Mouse (Mus musculus): ENCODE data around the gene 4930404N11Rik. TPM values are rescaled to one million over a fixed set of nuclear protein-coding genes. Genes with fewer than 3 reads are reported as not detected.

4930404N11Rik gene
- 0.71 and 0.94 TPM in 2 replicates for polyA plus RNA-seq (2015; fragmentation: Nextera tagmentation; extraction: Ambion mirVana)

DNA sequence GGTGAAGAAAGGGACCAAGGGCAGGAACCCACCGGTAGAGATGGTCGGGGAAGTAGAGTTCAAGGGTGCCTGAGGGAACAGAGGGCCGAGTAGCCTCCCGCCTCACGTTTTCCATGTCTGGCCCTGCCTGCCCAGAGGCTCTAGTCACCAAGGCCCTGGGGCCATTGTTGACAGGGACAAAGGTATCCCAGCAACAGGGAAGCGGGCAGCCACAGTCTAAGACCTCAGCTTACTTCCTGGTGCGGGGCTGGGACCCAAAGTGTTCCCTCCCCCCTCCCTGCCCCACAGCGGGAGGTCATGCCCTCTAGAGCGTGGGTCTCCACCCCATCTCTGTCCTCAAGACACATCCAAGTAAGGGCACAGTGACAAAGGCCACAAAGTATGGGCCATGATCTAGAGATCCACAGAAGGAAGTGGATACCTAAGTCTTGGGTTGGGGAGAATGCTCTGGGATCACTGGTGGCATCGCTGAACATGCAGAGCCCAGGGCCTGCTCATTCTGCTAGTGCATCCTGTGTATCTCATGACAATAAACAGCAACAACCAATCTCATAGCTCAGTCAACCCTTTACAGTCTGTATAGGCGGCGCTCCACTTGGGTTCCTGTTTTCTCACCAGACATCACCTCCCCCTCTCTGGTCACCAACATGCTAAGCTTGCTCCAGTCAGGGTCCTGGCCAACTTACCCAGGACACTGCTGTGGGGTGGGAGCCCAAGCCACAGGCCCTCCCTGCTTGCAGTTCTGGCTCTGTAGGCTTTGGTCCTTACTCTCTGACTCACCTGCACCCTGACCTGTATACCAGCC is at the start of gene 4930404N11Rik:
4930404N11Rik (minus strand) TSS at position 145 of the 805 bp plus-strand sequence.
- DNase-seq = peak; percentile 44

DNA sequence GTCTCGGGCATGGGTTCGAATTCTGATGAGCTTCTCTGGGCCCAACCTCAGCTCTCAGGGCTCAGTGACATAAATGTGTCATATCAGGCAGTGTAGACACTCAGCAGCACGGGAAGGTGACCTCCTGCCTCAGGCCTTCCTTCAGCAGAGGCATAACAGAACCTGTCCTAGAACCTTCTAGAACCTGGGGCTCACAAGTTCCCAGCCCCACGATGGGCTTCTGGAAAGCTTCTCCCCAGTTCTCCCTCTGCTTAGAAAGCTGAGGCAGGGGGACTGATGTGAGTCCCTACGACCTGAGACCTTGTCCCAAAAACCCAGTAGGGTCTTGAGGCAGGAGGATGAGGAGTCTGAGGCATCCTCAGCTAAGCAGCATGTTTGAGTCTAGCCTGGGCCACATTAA is 49.5 kb upstream of the 4930404N11Rik start:
- 75% methylated on average over 5 of the region's 5 CpGs for WGBS (ENCODE audit: insufficient replicate concordance)
- DNase-seq = no peak
- Histone ChIP-seq H3K4me1 (ENCODE audit: insufficient read depth) (peaks cover 67% of the 10 kb centered on the region), H3K9ac (replicated peaks) (no peak overlapping the region), H3K27me3 (ENCODE audit: insufficient read depth, low read length) (no peaks in the 10 kb centered on the region), H3K9me3 (ENCODE audit: low read length) (no peaks in the 10 kb centered on the region), H3K4me3 (ENCODE audit: low read depth, low read length) (no peak overlapping the region), H3K36me3 (replicated peaks; ENCODE audit: insufficient read depth, low read length) (peaks cover 2% of the 10 kb centered on the region; the same call in 1 of the 2 replicates), H3K4me2 (ENCODE audit: low read depth, low read length) (no peak overlapping the region; the same call in 1 of the 2 replicates), H3K27ac (ENCODE audit: low read depth) (peak overlapping the region; percentile 82)
- TF ChIP-seq EP300 (IDR thresholded peaks at IDR 0.05; ENCODE audit: low read depth) = no peak
- no peak for TF ChIP-seq CTCF (IDR thresholded peaks at IDR 0.05; ENCODE audit: low read depth)
- ATAC-seq = no peak

More for the DNA sequence above, at the start of gene 4930404N11Rik:
- no peak for ATAC-seq
- 37% methylated on average over 12 of the region's 12 CpGs for WGBS (ENCODE audit: insufficient replicate concordance)
- H3K4me3 ChIP-seq (ENCODE audit: low read depth, low read length) = no peak within 1 kb of the TSS
- H3K27ac ChIP-seq (ENCODE audit: low read depth) = peak within 1 kb of the TSS; percentile 50; the same call in 1 of the 2 replicates
- peaks cover 47% of the 10 kb centered on the region for H3K4me1 ChIP-seq (ENCODE audit: insufficient read depth)
- TF ChIP-seq EP300 (IDR thresholded peaks at IDR 0.05; ENCODE audit: low read depth) = no peak
- no peak for TF ChIP-seq CTCF (IDR thresholded peaks at IDR 0.05; ENCODE audit: low read depth)
- no peaks in the 10 kb centered on the region for H3K9me3 ChIP-seq (ENCODE audit: low read length)
- peaks cover 79% of the 10 kb centered on the region for H3K36me3 ChIP-seq (replicated peaks; ENCODE audit: insufficient read depth, low read length)
- no peak within 1 kb of the TSS for H3K9ac ChIP-seq (replicated peaks)
- no peaks in the 10 kb centered on the region for H3K27me3 ChIP-seq (ENCODE audit: insufficient read depth, low read length)
- H3K4me2 ChIP-seq (ENCODE audit: low read depth, low read length) = no peak within 1 kb of the TSS

DNA sequence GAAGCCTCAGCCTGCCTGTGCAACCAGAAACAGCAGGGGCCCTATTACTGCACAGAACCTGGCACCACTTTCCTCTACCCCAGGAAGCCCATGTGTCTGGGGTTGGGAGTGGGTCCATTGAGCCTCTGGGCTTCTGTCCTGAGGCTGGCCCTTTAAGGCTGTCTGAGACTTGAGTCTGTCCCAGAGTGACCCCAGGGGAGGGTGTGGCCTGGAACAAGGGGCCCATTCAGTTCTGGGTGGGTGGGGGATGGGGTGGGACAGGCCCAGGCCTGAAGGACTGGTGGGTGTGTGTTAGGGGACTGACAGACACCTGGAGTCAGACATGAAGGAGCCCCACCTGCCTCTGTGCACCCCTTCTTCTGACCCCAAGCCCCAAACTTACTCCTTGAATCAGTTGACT is 49.1 kb upstream of the 4930404N11Rik start:
- H3K9ac ChIP-seq (replicated peaks) = peak overlapping the region; percentile 58; the same call in 1 of the 2 replicates
- DNase-seq (no peak), ATAC-seq (no peak)
- no peaks in the 10 kb centered on the region for H3K9me3 ChIP-seq (ENCODE audit: low read length)
- no peaks in the 10 kb centered on the region for H3K27me3 ChIP-seq (ENCODE audit: insufficient read depth, low read length)
- peak overlapping the region; percentile 65 for H3K4me2 ChIP-seq (ENCODE audit: low read depth, low read length)
- peaks cover 2% of the 10 kb centered on the region; the same call in 1 of the 2 replicates for H3K36me3 ChIP-seq (replicated peaks; ENCODE audit: insufficient read depth, low read length)
- peak overlapping the region; percentile 82 for H3K27ac ChIP-seq (ENCODE audit: low read depth)
- TF ChIP-seq CTCF (IDR thresholded peaks at IDR 0.05; ENCODE audit: low read depth) = no peak
- TF ChIP-seq EP300 (IDR thresholded peaks at IDR 0.05; ENCODE audit: low read depth) = no peak
- H3K4me3 ChIP-seq (ENCODE audit: low read depth, low read length) = 0 out of 2 replicates have a peak overlapping the region, but pooled peaks have one; percentile 31
- peaks cover 70% of the 10 kb centered on the region for H3K4me1 ChIP-seq (ENCODE audit: insufficient read depth)

DNA sequence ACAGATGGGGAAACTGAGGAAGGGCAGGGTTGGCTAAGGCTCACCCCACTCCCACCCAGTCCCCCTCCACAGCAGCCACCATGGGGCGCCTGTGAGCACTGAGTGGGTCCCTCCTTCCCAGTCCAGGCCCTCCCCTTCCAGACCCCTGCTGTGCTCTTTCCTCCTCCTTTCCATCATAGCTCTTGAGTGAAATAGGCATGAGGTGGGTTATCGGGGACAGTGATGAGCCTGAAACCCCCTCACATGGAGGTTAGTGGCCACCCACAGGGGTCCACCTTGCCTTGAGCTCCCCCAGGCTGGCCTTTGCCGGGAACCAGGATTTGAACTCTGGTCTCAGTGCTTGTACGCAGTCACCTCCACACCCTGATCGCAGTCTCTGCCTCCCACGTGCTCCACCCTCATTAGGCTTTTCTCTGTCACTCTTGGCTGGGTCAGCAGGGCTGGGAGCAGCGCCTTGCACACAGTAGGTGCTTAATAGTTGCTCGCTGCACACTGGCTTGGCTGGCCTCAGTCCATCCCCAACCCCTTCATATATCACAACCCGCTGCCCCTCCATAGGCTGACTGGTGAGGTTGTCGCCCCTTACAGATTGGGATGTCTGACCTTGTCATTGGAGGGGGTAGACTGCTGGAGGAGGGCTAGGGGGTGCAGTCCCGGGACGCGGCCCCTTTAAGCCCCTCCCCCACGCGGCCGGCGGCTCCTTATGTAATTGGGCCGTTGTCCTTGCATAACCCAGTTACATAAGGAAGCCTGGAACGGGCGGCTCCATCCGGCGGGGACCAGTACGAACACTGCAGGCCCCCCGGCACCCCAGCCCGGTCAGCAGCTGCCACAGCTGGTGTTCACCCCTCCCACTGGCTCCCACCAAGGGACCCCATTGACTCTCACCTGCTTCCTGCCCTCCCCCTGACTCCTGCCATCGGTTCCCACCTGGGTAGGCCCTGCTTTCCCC is 48.0 kb upstream of the 4930404N11Rik start:
- Histone ChIP-seq H3K27me3 (ENCODE audit: insufficient read depth, low read length) (peaks cover under 1% of the 10 kb centered on the region; the same call in 1 of the 2 replicates), H3K4me2 (ENCODE audit: low read depth, low read length) (peak overlapping the region; percentile 65), H3K9me3 (ENCODE audit: low read length) (no peaks in the 10 kb centered on the region), H3K4me1 (ENCODE audit: insufficient read depth) (peaks cover 75% of the 10 kb centered on the region), H3K9ac (replicated peaks) (peak overlapping the region; percentile 58), H3K27ac (ENCODE audit: low read depth) (peak overlapping the region; percentile 82), H3K4me3 (ENCODE audit: low read depth, low read length) (peak overlapping the region; percentile 31), H3K36me3 (replicated peaks; ENCODE audit: insufficient read depth, low read length) (no peaks in the 10 kb centered on the region; the same call in 1 of the 2 replicates)
- peak; percentile 40 for ATAC-seq
- peak; percentile 79 for DNase-seq
- TF ChIP-seq CTCF (IDR thresholded peaks at IDR 0.05; ENCODE audit: low read depth) = 0 out of 2 replicates have a peak, but pooled peaks have one; percentile 4
- TF ChIP-seq EP300 (IDR thresholded peaks at IDR 0.05; ENCODE audit: low read depth) = peak; percentile 78
- WGBS (ENCODE audit: insufficient replicate concordance) = 25% methylated on average over 26 of the region's 26 CpGs

DNA sequence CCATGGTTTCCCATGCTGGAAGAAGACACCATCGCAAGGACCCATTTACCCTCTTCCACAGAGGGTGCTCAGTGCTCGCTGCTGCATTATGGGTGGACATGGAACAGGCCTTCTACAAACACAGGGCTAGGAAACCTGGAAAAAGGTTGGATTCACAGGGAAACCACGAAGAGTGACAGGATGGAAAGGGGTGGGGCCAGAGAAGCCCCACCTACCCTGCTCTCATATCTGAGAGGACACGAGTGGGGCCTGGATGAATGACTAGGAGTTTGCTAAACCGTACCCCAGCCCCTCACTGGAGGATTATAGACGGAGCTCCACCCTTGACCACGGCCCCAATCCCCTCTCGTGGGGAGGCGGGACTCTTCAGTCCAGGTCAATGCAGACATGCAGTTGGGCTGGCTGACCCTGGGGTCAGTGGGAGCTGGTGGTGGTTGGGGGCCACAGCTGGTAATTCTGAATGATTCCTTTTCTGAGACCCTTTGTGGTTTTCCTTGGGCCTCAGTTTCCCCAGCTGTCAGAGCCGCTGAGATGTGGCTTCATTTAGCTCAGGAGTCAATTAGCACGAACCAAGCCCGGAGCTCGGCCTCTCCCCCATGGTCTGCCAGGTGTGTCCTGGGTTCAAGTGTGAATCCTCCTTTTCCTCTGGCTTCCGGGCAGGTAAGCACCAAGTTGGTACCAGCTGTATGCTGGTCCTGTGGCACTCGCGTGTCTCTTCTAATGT is 47.1 kb upstream of the 4930404N11Rik start:
- peaks cover 81% of the 10 kb centered on the region for H3K4me1 ChIP-seq (ENCODE audit: insufficient read depth)
- H3K4me3 ChIP-seq (ENCODE audit: low read depth, low read length) = no peak overlapping the region
- peak overlapping the region; percentile 70 for H3K27ac ChIP-seq (ENCODE audit: low read depth)
- H3K36me3 ChIP-seq (replicated peaks; ENCODE audit: insufficient read depth, low read length) = no peaks in the 10 kb centered on the region; the same call in 1 of the 2 replicates
- H3K4me2 ChIP-seq (ENCODE audit: low read depth, low read length) = no peak overlapping the region
- H3K9me3 ChIP-seq (ENCODE audit: low read length) = no peaks in the 10 kb centered on the region
- DNase-seq = no peak
- H3K9ac ChIP-seq (replicated peaks) = no peak overlapping the region
- peaks cover 4% of the 10 kb centered on the region; the same call in 1 of the 2 replicates for H3K27me3 ChIP-seq (ENCODE audit: insufficient read depth, low read length)
- TF ChIP-seq CTCF (IDR thresholded peaks at IDR 0.05; ENCODE audit: low read depth) (no peak), EP300 (IDR thresholded peaks at IDR 0.05; ENCODE audit: low read depth) (no peak)
- ATAC-seq = no peak
- 66% methylated on average over 16 of the region's 16 CpGs for WGBS (ENCODE audit: insufficient replicate concordance)
